Mouse (Mus musculus) mature B cell (primary cell): ENCODE measurements around the gene Pdzrn4.
"Not testable (repeated sequence)": the region's sequence is repeated elsewhere in the genome, so short reads cannot be mapped to it uniquely, and the experiment has no call there.

Source experiments
- in situ Hi-C: fragments of 300-500 bp; cut with MboI; formaldehyde crosslinking; loops from 2 replicates; pipeline ENCODE4 v1.14.3; 2019

Gene Pdzrn4

GRCm38 (mm10) chr15:92396770-92397608 lies at the start of gene Pdzrn4:
Gene Pdzrn4, plus strand, starts transcription at chr15:92396881.
- in situ Hi-C loops = no loop called here

- in situ Hi-C loops = no loop called here
Observed at GRCm38 (mm10) chr15:92347426-92347825, 49.3 kb upstream of the Pdzrn4 start.

- in situ Hi-C loops = no loop called here
Observed at GRCm38 (mm10) chr15:92347902-92348301, 48.8 kb upstream of the Pdzrn4 start.

GRCm38 (mm10) chr15:92348453-92348852 lies 48.2 kb upstream of the Pdzrn4 start:
- in situ Hi-C loops = not testable (repeated sequence)

GRCm38 (mm10) chr15:92364153-92364552 lies 32.5 kb upstream of the Pdzrn4 start:
- in situ Hi-C loops = no loop called here

GRCm38 (mm10) chr15:92364592-92364991 lies 32.1 kb upstream of the Pdzrn4 start:
- in situ Hi-C loops = no loop called here

GRCm38 (mm10) chr15:92394811-92395210 lies 1.9 kb upstream of the Pdzrn4 start:
- in situ Hi-C loops = no loop called here

- in situ Hi-C loops = no loop called here
Observed at GRCm38 (mm10) chr15:92398747-92399146, 2.1 kb downstream of the Pdzrn4 start.

GRCm38 (mm10) chr15:92399278-92399677 lies 2.6 kb downstream of the Pdzrn4 start:
- in situ Hi-C loops = no loop called here

GRCm38 (mm10) chr15:92401554-92401953 lies 4.9 kb downstream of the Pdzrn4 start:
- in situ Hi-C loops = no loop called here

- in situ Hi-C loops = no loop called here
Observed at GRCm38 (mm10) chr15:92415323-92415722, 18.6 kb downstream of the Pdzrn4 start.

GRCm38 (mm10) chr15:92416141-92416540 lies 19.5 kb downstream of the Pdzrn4 start:
- in situ Hi-C loops = no loop called here

- in situ Hi-C loops = no loop called here
Observed at GRCm38 (mm10) chr15:92416658-92417057, 20.0 kb downstream of the Pdzrn4 start.

GRCm38 (mm10) chr15:92417120-92417519 lies 20.4 kb downstream of the Pdzrn4 start:
- in situ Hi-C loops = no loop called here

- in situ Hi-C loops = no loop called here
Observed at GRCm38 (mm10) chr15:92434605-92435004, 37.9 kb downstream of the Pdzrn4 start.

GRCm38 (mm10) chr15:92435306-92435705 lies 38.6 kb downstream of the Pdzrn4 start:
- in situ Hi-C loops = no loop called here

- in situ Hi-C loops = no loop called here
Observed at GRCm38 (mm10) chr15:92441630-92442180, 45.0 kb downstream of the Pdzrn4 start.

GRCm38 (mm10) chr15:92447708-92448147 lies 51.0 kb downstream of the Pdzrn4 start:
- in situ Hi-C loops = no loop called here

- in situ Hi-C loops = no loop called here
Observed at GRCm38 (mm10) chr15:92449112-92449511, 52.4 kb downstream of the Pdzrn4 start.

- in situ Hi-C loops = no loop called here
Observed at GRCm38 (mm10) chr15:92452620-92453019, 55.9 kb downstream of the Pdzrn4 start.

GRCm38 (mm10) chr15:92482198-92482597 lies 85.5 kb downstream of the Pdzrn4 start:
- in situ Hi-C loops = no loop called here

GRCm38 (mm10) chr15:92491376-92491775 lies 94.7 kb downstream of the Pdzrn4 start:
- in situ Hi-C loops = no loop called here

GRCm38 (mm10) chr15:92495465-92496174 lies 98.9 kb downstream of the Pdzrn4 start:
- in situ Hi-C loops = no loop called here
